9 mouse cellular contexts compared by ENCODE assay signal in genomic region chr7:110627099-110627482, GRCm38 (mm10). TPM values are rescaled to one million over a fixed set of nuclear protein-coding genes. Genes with fewer than 3 reads are reported as not detected.
DNase-seq lines count a peak whose midpoint lies in the region; ATAC-seq and TF ChIP-seq lines count a peak whose summit lies in the region.
"Had no signal": no experiment of that assay in that cellular context is flagged by ENCODE, and none has a peak within 500 bp of the region (broad histone marks: within the 10 kb centered on the region; RNA-seq: fewer than 3 reads in every experiment).

No protein-coding gene starts in this region.

- peak overlapping the region; percentile 63 for H3K4me2 ChIP-seq in liver, embryonic 12.5 days

- H3K4me3 ChIP-seq in layer of hippocampus, adult 2 months, result peak overlapping the region; percentile 59
- H3K4me3 ChIP-seq in cortical plate, adult 2 months (ENCODE audit: insufficient read depth, low read length), result peak overlapping the region; percentile 53
- H3K4me3 ChIP-seq in liver, embryonic 12.5 days, result peak overlapping the region; percentile 46

- no peak for TF ChIP-seq POLR2A in cortical plate, adult 2 months (IDR thresholded peaks at IDR 0.05; ENCODE audit: extremely low read depth, insufficient read depth, low read length)

- no peak overlapping the region for H3K27ac ChIP-seq in layer of hippocampus, adult 2 months
- H3K27ac ChIP-seq in cortical plate, adult 2 months (ENCODE audit: insufficient read depth, low read length), result no peak overlapping the region
- H3K27ac ChIP-seq in liver, embryonic 12.5 days, result no peak overlapping the region
- H3K27ac ChIP-seq: macrophage had no signal

- H3K4me1 ChIP-seq in cortical plate, adult 2 months (ENCODE audit: control insufficient read depth, insufficient read depth, low read length), result 0 out of 2 replicates have a peak, but pooled peaks cover 1% of the 10 kb centered on the region
- H3K4me1 ChIP-seq in liver, embryonic 12.5 days, result peaks cover 27% of the 10 kb centered on the region

- ATAC-seq in liver, embryonic 12.5 days, result peak; percentile 4; the same call in 1 of the 2 replicates

- H3K9ac ChIP-seq in liver, embryonic 12.5 days, result no peak overlapping the region

- DNase-seq in layer of hippocampus, adult 2 months (ENCODE audit: low spot score in 2 of 2), result no peak
- DNase-seq in layer of hippocampus, postnatal 25 days (ENCODE audit: extremely low spot score in 1 of 2, low spot score in 1 of 2), result no peak
- DNase-seq in heart, postnatal 4 days, result peak; percentile 43
- peak; percentile 64 for DNase-seq in testis, postnatal 10 days (ENCODE audit: low spot score)
- no peak for DNase-seq in right cerebral cortex, adult 2 months (ENCODE audit: low spot score in 2 of 2)
- DNase-seq in frontal cortex, postnatal 25 days (ENCODE audit: low spot score in 2 of 2), result no peak

- H3K36me3 ChIP-seq in liver, embryonic 12.5 days, result no peaks in the 10 kb centered on the region

- 3% methylated on average over 12 of the region's 12 CpGs for WGBS in liver, embryonic 12.5 days (ENCODE audit: insufficient replicate concordance)

- TF ChIP-seq CTCF in layer of hippocampus, adult 2 months (conservative IDR thresholded peaks at IDR 0.05), result peak; percentile 53
- TF ChIP-seq CTCF in cortical plate, adult 2 months (IDR thresholded peaks at IDR 0.05; ENCODE audit: extremely low read depth, insufficient read depth, low read length), result no peak

- no peaks in the 10 kb centered on the region for H3K9me3 ChIP-seq in liver, embryonic 12.5 days (replicated peaks)

- H3K27me3 ChIP-seq in liver, embryonic 12.5 days (replicated peaks), result peaks cover 96% of the 10 kb centered on the region

RNA-seq across cellular contexts. Expression of gene Adm, which starts 0.4 kb away (rescaled TPM):
- total RNA-seq in layer of hippocampus, adult 2 months (2021), result 1 to 10 TPM; 1.1 to 1.6 TPM
- total RNA-seq in layer of hippocampus, postnatal 25 days (2021), result 1 to 10 TPM; 1.2 to 1.9 TPM
- polyA plus RNA-seq in cortical plate, adult 2 months (2012; rRNA removed), result 2.0 and 3.0 TPM in 2 replicates
- 10 to 100 TPM; 17.1 to 18.2 TPM for total RNA-seq in heart, postnatal 4 days (2021)
- polyA plus RNA-seq in liver, embryonic 12.5 days (2016; fragmentation: Nextera tagmentation; extraction: Ambion mirVana), result 7.8 and 8.9 TPM in 2 replicates

RNA-seq across cellular contexts. Expression of gene Sbf2, which starts 12.4 kb away (rescaled TPM):
- 10 to 100 TPM; 69.8 to 78.0 TPM for total RNA-seq in layer of hippocampus, adult 2 months (2021)
- 10 to 100 TPM; 62.9 to 76.0 TPM for total RNA-seq in layer of hippocampus, postnatal 25 days (2021)
- 32.8 and 34.2 TPM in 2 replicates for polyA plus RNA-seq in cortical plate, adult 2 months (2012; rRNA removed)
- 10 to 100 TPM; 68.4 to 70.1 TPM for total RNA-seq in heart, postnatal 4 days (2021)
- 7.2 and 9.2 TPM in 2 replicates for polyA plus RNA-seq in liver, embryonic 12.5 days (2016; fragmentation: Nextera tagmentation; extraction: Ambion mirVana)

Comparison
In these comparisons a context has a peak if more than half of its experiments do, and no peak if none do; other contexts are left out.
1. DNase-seq: peak in heart, postnatal 4 days (single experiment) and testis, postnatal 10 days (single experiment); none in layer of hippocampus, adult 2 months (0 of 2), layer of hippocampus, postnatal 25 days (0 of 2), right cerebral cortex, adult 2 months (0 of 2) and frontal cortex, postnatal 25 days (0 of 2).
2. RNA of gene Adm, which starts 0.4 kb away (total RNA-seq): 17.1 to 18.2 TPM in heart, postnatal 4 days; 1.2 to 1.9 TPM in layer of hippocampus, postnatal 25 days and 1.1 to 1.6 TPM in layer of hippocampus, adult 2 months; every median in the first group is over 4 times any median in the second.
3. Peak in every context shown above with its lines, with median percentiles within 50 percentile points of each other: H3K4me3 ChIP-seq.